Mouse (Mus musculus): ENCODE measurements around the gene Zer1. TPM values are rescaled to one million over a fixed set of nuclear protein-coding genes. Genes with fewer than 3 reads are reported as not detected.
A peak's percentile ranks its signal among the peaks of the same experiment; 100 is the strongest.

Gene Zer1
- total and polyA plus RNA-seq, 2 experiments from 2014 or later, result 14.0 to 99.2 TPM

- H3K4me2 ChIP-seq (ENCODE audit: low read depth, low read length), result peak within 1 kb of the TSS; percentile 77
- no peaks in the 10 kb centered on the region for H3K27me3 ChIP-seq (ENCODE audit: insufficient read depth, low read length)
- H3K9ac ChIP-seq (replicated peaks; ENCODE audit: low read length), result peak within 1 kb of the TSS; percentile 53
- ATAC-seq (peak; percentile 96), DNase-seq (ENCODE audit: low spot score) (peak; percentile 94)
- no peak for TF ChIP-seq CTCF (IDR thresholded peaks at IDR 0.05; ENCODE audit: low read depth)
- no peaks in the 10 kb centered on the region for H3K4me1 ChIP-seq (ENCODE audit: insufficient read depth, low read length)
- peak within 1 kb of the TSS; percentile 59; the same call in 1 of the 2 replicates for H3K27ac ChIP-seq
- WGBS, result under 1% methylated on average over 50 of the region's 51 CpGs
- peaks cover 14% of the 10 kb centered on the region for H3K36me3 ChIP-seq (ENCODE audit: insufficient read depth, low read length)
- H3K9me3 ChIP-seq (ENCODE audit: low read length), result no peaks in the 10 kb centered on the region
- H3K4me3 ChIP-seq (ENCODE audit: low read length), result peak within 1 kb of the TSS; percentile 60
Observed at GRCm38 (mm10) chr2:30093471-30094207, 30.7 kb downstream of the Zer1 start, which contains the start of gene Zdhhc12. Gene Zdhhc12, minus strand, starts transcription at chr2:30093648.

- DNase-seq (ENCODE audit: low spot score) (no peak), ATAC-seq (no peak)
- Histone ChIP-seq H3K9ac (replicated peaks; ENCODE audit: low read length) (peak overlapping the region; percentile 53), H3K27ac (peak overlapping the region; percentile 3; the same call in 1 of the 2 replicates), H3K4me1 (ENCODE audit: insufficient read depth, low read length) (no peaks in the 10 kb centered on the region), H3K4me2 (ENCODE audit: low read depth, low read length) (peak overlapping the region; percentile 77), H3K36me3 (ENCODE audit: insufficient read depth, low read length) (peaks cover 12% of the 10 kb centered on the region), H3K27me3 (ENCODE audit: insufficient read depth, low read length) (no peaks in the 10 kb centered on the region), H3K4me3 (ENCODE audit: low read length) (peak overlapping the region; percentile 60; the same call in 1 of the 2 replicates), H3K9me3 (ENCODE audit: low read length) (no peaks in the 10 kb centered on the region)
- 59% methylated on average over 6 of the region's 6 CpGs for WGBS
- TF ChIP-seq CTCF (IDR thresholded peaks at IDR 0.05; ENCODE audit: low read depth), result no peak
Observed at GRCm38 (mm10) chr2:30092280-30092918, 32.0 kb downstream of the Zer1 start.

GRCm38 (mm10) chr2:30091521-30091920 lies 32.9 kb downstream of the Zer1 start:
- ATAC-seq (no peak), DNase-seq (ENCODE audit: low spot score) (no peak)
- no peaks in the 10 kb centered on the region for H3K27me3 ChIP-seq (ENCODE audit: insufficient read depth, low read length)
- H3K9ac ChIP-seq (replicated peaks; ENCODE audit: low read length), result no peak overlapping the region
- TF ChIP-seq CTCF (IDR thresholded peaks at IDR 0.05; ENCODE audit: low read depth), result no peak
- 98% methylated on average over 12 of the region's 12 CpGs for WGBS
- H3K4me3 ChIP-seq (ENCODE audit: low read length), result no peak overlapping the region
- H3K36me3 ChIP-seq (ENCODE audit: insufficient read depth, low read length), result peaks cover 6% of the 10 kb centered on the region; the same call in 1 of the 2 replicates
- no peaks in the 10 kb centered on the region for H3K4me1 ChIP-seq (ENCODE audit: insufficient read depth, low read length)
- H3K27ac ChIP-seq, result no peak overlapping the region
- no peak overlapping the region for H3K4me2 ChIP-seq (ENCODE audit: low read depth, low read length)
- no peaks in the 10 kb centered on the region for H3K9me3 ChIP-seq (ENCODE audit: low read length)

GRCm38 (mm10) chr2:30087310-30087709 lies 37.1 kb downstream of the Zer1 start:
- no peak for TF ChIP-seq CTCF (IDR thresholded peaks at IDR 0.05; ENCODE audit: low read depth)
- H3K9me3 ChIP-seq (ENCODE audit: low read length), result no peaks in the 10 kb centered on the region
- no peaks in the 10 kb centered on the region for H3K27me3 ChIP-seq (ENCODE audit: insufficient read depth, low read length)
- DNase-seq (ENCODE audit: low spot score) (no peak), ATAC-seq (no peak)
- H3K9ac ChIP-seq (replicated peaks; ENCODE audit: low read length), result no peak overlapping the region
- no peak overlapping the region for H3K27ac ChIP-seq
- no peak overlapping the region for H3K4me3 ChIP-seq (ENCODE audit: low read length)
- H3K36me3 ChIP-seq (ENCODE audit: insufficient read depth, low read length), result peaks cover 6% of the 10 kb centered on the region; the same call in 1 of the 2 replicates
- no peak overlapping the region for H3K4me2 ChIP-seq (ENCODE audit: low read depth, low read length)
- WGBS, result 93% methylated on average over 4 of the region's 4 CpGs
- H3K4me1 ChIP-seq (ENCODE audit: insufficient read depth, low read length), result peaks cover 4% of the 10 kb centered on the region; the same call in 1 of the 2 replicates

- Histone ChIP-seq H3K4me3 (ENCODE audit: low read length) (0 out of 2 replicates have a peak overlapping the region, but pooled peaks have one; percentile 1), H3K9me3 (ENCODE audit: low read length) (no peaks in the 10 kb centered on the region), H3K4me1 (ENCODE audit: insufficient read depth, low read length) (peaks cover 4% of the 10 kb centered on the region; the same call in 1 of the 2 replicates), H3K36me3 (ENCODE audit: insufficient read depth, low read length) (no peaks in the 10 kb centered on the region), H3K27ac (no peak overlapping the region), H3K4me2 (ENCODE audit: low read depth, low read length) (peak overlapping the region; percentile 30), H3K9ac (replicated peaks; ENCODE audit: low read length) (no peak overlapping the region), H3K27me3 (ENCODE audit: insufficient read depth, low read length) (no peaks in the 10 kb centered on the region)
- ATAC-seq, result peak; percentile 74
- DNase-seq (ENCODE audit: low spot score), result peak; percentile 27
- WGBS, result 11% methylated on average over 11 of the region's 12 CpGs
- TF ChIP-seq CTCF (IDR thresholded peaks at IDR 0.05; ENCODE audit: low read depth), result no peak
Observed at GRCm38 (mm10) chr2:30084632-30085031, 39.8 kb downstream of the Zer1 start.

GRCm38 (mm10) chr2:30084113-30084512 lies 40.3 kb downstream of the Zer1 start:
- WGBS, result 56% methylated on average over 5 of the region's 5 CpGs
- ATAC-seq, result no peak; the same call in 1 of the 2 replicates
- H3K9me3 ChIP-seq (ENCODE audit: low read length), result no peaks in the 10 kb centered on the region
- no peaks in the 10 kb centered on the region for H3K27me3 ChIP-seq (ENCODE audit: insufficient read depth, low read length)
- H3K4me3 ChIP-seq (ENCODE audit: low read length), result no peak overlapping the region
- no peaks in the 10 kb centered on the region for H3K36me3 ChIP-seq (ENCODE audit: insufficient read depth, low read length)
- peak overlapping the region; percentile 30 for H3K4me2 ChIP-seq (ENCODE audit: low read depth, low read length)
- peaks cover 4% of the 10 kb centered on the region; the same call in 1 of the 2 replicates for H3K4me1 ChIP-seq (ENCODE audit: insufficient read depth, low read length)
- H3K27ac ChIP-seq, result no peak overlapping the region
- DNase-seq (ENCODE audit: low spot score), result no peak
- TF ChIP-seq CTCF (IDR thresholded peaks at IDR 0.05; ENCODE audit: low read depth), result no peak
- H3K9ac ChIP-seq (replicated peaks; ENCODE audit: low read length), result no peak overlapping the region
